Mouse (Mus musculus): ENCODE results near the gene Trappc6a.

DNA sequence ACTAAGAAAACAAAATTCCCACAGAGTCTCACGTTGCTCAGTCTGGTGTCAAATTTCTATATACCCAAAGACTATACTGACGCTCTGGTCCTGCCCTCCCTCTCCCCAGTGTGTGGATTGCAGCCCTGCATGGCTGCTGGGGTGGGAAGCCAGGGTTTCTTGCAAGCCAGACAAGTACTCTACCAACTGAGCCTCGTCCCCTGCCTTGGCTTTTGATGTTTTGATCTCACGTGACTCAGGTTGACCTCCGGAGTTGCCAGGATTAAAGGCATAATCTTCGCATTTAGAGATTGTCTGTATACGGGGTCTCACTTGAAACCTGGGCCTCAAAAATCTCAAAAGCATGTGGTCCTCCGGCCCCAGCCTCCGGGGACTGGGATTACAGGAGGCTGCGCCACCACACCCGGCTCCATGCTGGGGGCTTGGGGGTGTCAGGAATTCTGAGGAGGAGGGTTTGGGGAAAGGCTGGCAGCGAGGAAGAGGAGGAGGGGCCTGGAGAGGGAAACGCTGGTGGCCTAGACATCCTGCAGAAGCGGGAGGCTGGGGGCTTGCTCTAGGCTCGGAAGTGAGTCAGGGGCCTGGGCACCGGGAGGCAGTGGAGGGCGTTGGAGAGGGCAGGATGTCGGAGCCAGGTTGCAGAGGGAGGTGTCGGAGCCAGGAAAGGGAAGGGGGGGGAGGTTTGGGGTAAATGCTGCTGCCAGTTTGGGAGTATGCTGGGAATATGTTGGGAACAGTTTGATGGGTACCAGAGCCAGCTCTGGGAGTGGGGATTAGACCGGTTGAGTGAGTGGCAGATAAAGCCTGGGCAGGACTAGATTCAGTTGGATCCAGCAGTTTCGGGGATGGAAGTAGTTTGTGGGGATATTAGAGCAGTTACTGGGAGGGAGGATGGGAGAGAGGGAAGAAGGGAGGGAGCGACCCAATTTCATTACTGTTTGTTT is 43.6 kb upstream of the Trappc6a start:
- no peak for TF ChIP-seq POLR2A (IDR thresholded peaks at IDR 0.05; ENCODE audit: insufficient read depth, low read depth, low read length)
- no peak for TF ChIP-seq CTCF (IDR thresholded peaks at IDR 0.05)

Measured in heart, adult 2 months (tissue).